Mouse (Mus musculus): ENCODE data around the gene Sppl2b.
A peak's percentile ranks its signal among the peaks of the same experiment; 100 is the strongest.
"Not testable (repeated sequence)": the region's sequence is repeated elsewhere in the genome, so short reads cannot be mapped to it uniquely, and the experiment has no call there.

The Sppl2b gene

GRCm38 (mm10) chr10:80823847-80824643 is 31.0 kb upstream of the Sppl2b start:
- no peak for DNase-seq (ENCODE audit: low read depth)

GRCm38 (mm10) chr10:80824827-80825226 is 30.2 kb upstream of the Sppl2b start:
- no peak for DNase-seq (ENCODE audit: low read depth)

- peak; percentile 99 for DNase-seq (ENCODE audit: low read depth)
Measured at GRCm38 (mm10) chr10:80826151-80827062, 28.7 kb upstream of the Sppl2b start, which contains the start of gene Oaz1. Gene Oaz1 (plus strand): TSS chr10:80826656.

- no peak for DNase-seq (ENCODE audit: low read depth)
Measured at GRCm38 (mm10) chr10:80827063-80827869, 27.8 kb upstream of the Sppl2b start.

- DNase-seq (ENCODE audit: low read depth) = no peak
Measured at GRCm38 (mm10) chr10:80827870-80828420, 27.1 kb upstream of the Sppl2b start.

GRCm38 (mm10) chr10:80828587-80828986 is 26.5 kb upstream of the Sppl2b start:
- DNase-seq (ENCODE audit: low read depth) = not testable (repeated sequence)

GRCm38 (mm10) chr10:80829359-80830278 is 25.5 kb upstream of the Sppl2b start:
- no peak for DNase-seq (ENCODE audit: low read depth)

- DNase-seq (ENCODE audit: low read depth) = peak; percentile 83
Measured at GRCm38 (mm10) chr10:80831136-80831535, 23.9 kb upstream of the Sppl2b start.

- no peak for DNase-seq (ENCODE audit: low read depth)
Measured at GRCm38 (mm10) chr10:80832818-80833217, 22.3 kb upstream of the Sppl2b start.

GRCm38 (mm10) chr10:80835617-80836016 is 19.5 kb upstream of the Sppl2b start:
- no peak for DNase-seq (ENCODE audit: low read depth)

GRCm38 (mm10) chr10:80836949-80837379 is 18.1 kb upstream of the Sppl2b start:
- no peak for DNase-seq (ENCODE audit: low read depth)

GRCm38 (mm10) chr10:80837827-80838226 is 17.2 kb upstream of the Sppl2b start:
- DNase-seq (ENCODE audit: low read depth) = no peak

- DNase-seq (ENCODE audit: low read depth) = no peak
Measured at GRCm38 (mm10) chr10:80838346-80838912, 16.6 kb upstream of the Sppl2b start.

GRCm38 (mm10) chr10:80839848-80840247 is 15.2 kb upstream of the Sppl2b start:
- no peak for DNase-seq (ENCODE audit: low read depth)

GRCm38 (mm10) chr10:80841685-80842084 is 13.4 kb upstream of the Sppl2b start:
- DNase-seq (ENCODE audit: low read depth) = no peak

- no peak for DNase-seq (ENCODE audit: low read depth)
Measured at GRCm38 (mm10) chr10:80842334-80842733, 12.7 kb upstream of the Sppl2b start.

- DNase-seq (ENCODE audit: low read depth) = no peak
Measured at GRCm38 (mm10) chr10:80843087-80843930, 11.8 kb upstream of the Sppl2b start.

GRCm38 (mm10) chr10:80843931-80844547 is 11.0 kb upstream of the Sppl2b start, which contains the start of gene Lingo3:
Gene Lingo3 (minus strand): TSS chr10:80844039.
- DNase-seq (ENCODE audit: low read depth) = no peak

Measured in c-Kit-positive CD71-negative TER-119-negative erythroid progenitor cells, embryonic 14.5 days (primary cell).